Mouse (Mus musculus) skeletal muscle tissue, adult 2 months (tissue): ENCODE data around the gene Taco1.

Experiments
- DNase-seq: peaks from one replicate; pipeline ENCODE4 v3.0.0-alpha.2; 2012; ENCODE audit warnings: low read depth, low spot score

Taco1 gene

GRCm38 (mm10) chr11:106061311-106061710 is 4.5 kb upstream of the Taco1 start:
- DNase-seq: no peak

- DNase-seq: no peak
Observed at GRCm38 (mm10) chr11:106063756-106064155, 2.1 kb upstream of the Taco1 start.

GRCm38 (mm10) chr11:106065073-106065922 is 563 bp upstream of the Taco1 start:
- DNase-seq: no peak

GRCm38 (mm10) chr11:106066616-106067015 is 755 bp downstream of the Taco1 start:
- peak; percentile 87 for DNase-seq

GRCm38 (mm10) chr11:106073774-106074173 is 7.9 kb downstream of the Taco1 start:
- DNase-seq: no peak

- DNase-seq: peak; percentile 38
Observed at GRCm38 (mm10) chr11:106076321-106076720, 10.5 kb downstream of the Taco1 start.

- DNase-seq: peak; percentile 100
Observed at GRCm38 (mm10) chr11:106083708-106084701, 18.1 kb downstream of the Taco1 start, which contains the start of gene Map3k3. Gene Map3k3 (plus strand): TSS chr11:106084613.

- peak; percentile 45 for DNase-seq
Observed at GRCm38 (mm10) chr11:106084911-106085561, 19.2 kb downstream of the Taco1 start.

GRCm38 (mm10) chr11:106098223-106098622 is 32.4 kb downstream of the Taco1 start:
- DNase-seq: no peak

GRCm38 (mm10) chr11:106102866-106103265 is 37.0 kb downstream of the Taco1 start:
- no peak for DNase-seq

- no peak for DNase-seq
Observed at GRCm38 (mm10) chr11:106106047-106106587, 40.3 kb downstream of the Taco1 start.

GRCm38 (mm10) chr11:106111688-106112087 is 45.8 kb downstream of the Taco1 start:
- DNase-seq: no peak

GRCm38 (mm10) chr11:106122221-106122620 is 56.4 kb downstream of the Taco1 start:
- no peak for DNase-seq

- DNase-seq: peak; percentile 25
Observed at GRCm38 (mm10) chr11:106122736-106123135, 56.9 kb downstream of the Taco1 start.
